Mouse (Mus musculus) liver, postnatal 0 days (tissue): ENCODE data around the gene Elp5. TPM values are rescaled to one million over a fixed set of nuclear protein-coding genes. Genes with fewer than 3 reads are reported as not detected.

ENCODE experiments used
- ATAC-seq: fragments of 200-750 bp; cut with Nextera tagmentation; 2 replicates; pipeline ENCODE4 v1.8.0; 2017; ENCODE audit warnings: mild to moderate bottlenecking, moderate library complexity
- DNase-seq: peaks from one replicate; pipeline ENCODE4 v3.0.0-alpha.2; 2016
- H3K27ac ChIP-seq: fragments of 300-500 bp; sonication (generic); 2 replicates; pipeline ENCODE4 v1.5.1; 2014; ENCODE audit warnings: antibody characterized with exemption, moderate library complexity, mild to moderate bottlenecking, low read depth
- H3K27me3 ChIP-seq: fragments of 300-500 bp; sonication (generic); 2 replicates; pipeline ENCODE4 v1.6.1; 2014; ENCODE audit warnings: low read length, control low read depth, mixed read lengths; ENCODE audit not compliant: insufficient read depth
- H3K36me3 ChIP-seq: fragments of 300-500 bp; sonication (generic); replicated peaks from 2 replicates; pipeline ENCODE4 v1.6.1; 2014; ENCODE audit warnings: mild to moderate bottlenecking, control low read depth, low read length, moderate library complexity, mixed read lengths; ENCODE audit not compliant: insufficient read depth
- H3K4me1 ChIP-seq: fragments of 300-500 bp; sonication (generic); 2 replicates; pipeline ENCODE4 v1.6.1; 2014; ENCODE audit warnings: antibody characterized with exemption, mild to moderate bottlenecking, control low read depth; ENCODE audit not compliant: insufficient read depth
- H3K4me2 ChIP-seq: fragments of 300-500 bp; sonication (generic); 2 replicates; pipeline ENCODE4 v1.6.1; 2014; ENCODE audit warnings: low read depth, mild to moderate bottlenecking, low read length, moderate library complexity, mixed read lengths
- H3K4me3 ChIP-seq: fragments of 300-500 bp; sonication (generic); 2 replicates; pipeline ENCODE4 v1.5.1; 2014; ENCODE audit warnings: low read depth, low read length
- H3K9ac ChIP-seq: fragments of 300-500 bp; sonication (generic); replicated peaks from 2 replicates; pipeline ENCODE4 v1.6.1; 2014; ENCODE audit warnings: mild to moderate bottlenecking, moderate library complexity
- H3K9me3 ChIP-seq: fragments of 300-500 bp; sonication (generic); 2 replicates; pipeline ENCODE4 v1.6.1; 2016; ENCODE audit warnings: mild to moderate bottlenecking, control low read depth, low read length, mixed read lengths
- CTCF ChIP-seq: sonication (generic); IDR thresholded peaks from 2 replicates; pipeline ENCODE4 v1.5.1; 2016; ENCODE audit warnings: antibody characterized with exemption, low read depth
- EP300 ChIP-seq: IDR thresholded peaks from 2 replicates; pipeline ENCODE4 v1.6.1; 2016; ENCODE audit warnings: antibody characterized with exemption, low read depth, mild to moderate bottlenecking
- WGBS: fragments of 180-500 bp; shearing (Covaris S2); extraction: QIAGEN DNeasy Blood & Tissue Kit; methylation state at CpG from one replicate; pipeline ENCODE4 v1.1.7; 2014; ENCODE audit not compliant: insufficient replicate concordance; 5-methylcytosine and 5-hydroxymethylcytosine counted together
- polyA plus RNA-seq: library from polyadenylated mRNA; unstranded; fragments of >200 nt; fragmentation: Nextera tagmentation; extraction: Ambion mirVana; gene quantifications from 2 replicates; pipeline ENCODE4 v1.2.1, GENCODE M21; 2015

The Elp5 gene
- polyA plus RNA-seq, 1 experiment from 2014 or later = 40.6 TPM

GRCm38 (mm10) chr11:69929712-69930111 is 52.6 kb downstream of the Elp5 start:
- Histone ChIP-seq H3K9ac (no peak overlapping the region), H3K9me3 (no peaks in the 10 kb centered on the region), H3K4me1 (peaks cover 5% of the 10 kb centered on the region), H3K27me3 (peaks cover 6% of the 10 kb centered on the region), H3K4me3 (no peak overlapping the region), H3K4me2 (no peak overlapping the region), H3K27ac (no peak overlapping the region), H3K36me3 (no peaks in the 10 kb centered on the region)
- TF ChIP-seq EP300 (no peak), CTCF (no peak)
- 27% methylated on average over 4 of the region's 4 CpGs for WGBS
- ATAC-seq (no peak), DNase-seq (no peak)

GRCm38 (mm10) chr11:69927501-69927900 is 54.8 kb downstream of the Elp5 start:
- H3K4me3 ChIP-seq = no peak overlapping the region
- no peaks in the 10 kb centered on the region for H3K27me3 ChIP-seq
- TF ChIP-seq CTCF (0 out of 2 replicates have a peak, but pooled peaks have one; percentile 18), EP300 (no peak)
- no peaks in the 10 kb centered on the region for H3K36me3 ChIP-seq
- H3K9me3 ChIP-seq = no peaks in the 10 kb centered on the region
- DNase-seq (no peak), ATAC-seq (no peak)
- 90% methylated on average over 2 of the region's 2 CpGs for WGBS
- peaks cover 8% of the 10 kb centered on the region for H3K4me1 ChIP-seq
- no peak overlapping the region for H3K9ac ChIP-seq
- no peak overlapping the region for H3K27ac ChIP-seq
- H3K4me2 ChIP-seq = no peak overlapping the region

GRCm38 (mm10) chr11:69922796-69923195 is 59.5 kb downstream of the Elp5 start:
- DNase-seq (peak; percentile 12), ATAC-seq (no peak)
- H3K9ac ChIP-seq = no peak overlapping the region; the same call in 1 of the 2 replicates
- H3K27ac ChIP-seq = peak overlapping the region; percentile 100
- H3K4me3 ChIP-seq = peak overlapping the region; percentile 96; the same call in 1 of the 2 replicates
- peaks cover 12% of the 10 kb centered on the region for H3K36me3 ChIP-seq
- H3K27me3 ChIP-seq = no peaks in the 10 kb centered on the region
- 60% methylated on average over 3 of the region's 3 CpGs for WGBS
- no peaks in the 10 kb centered on the region for H3K9me3 ChIP-seq
- TF ChIP-seq EP300 (no peak), CTCF (no peak)
- H3K4me1 ChIP-seq = peaks cover 28% of the 10 kb centered on the region
- peak overlapping the region; percentile 92 for H3K4me2 ChIP-seq

GRCm38 (mm10) chr11:69922012-69922756 is 60.1 kb downstream of the Elp5 start:
- ATAC-seq (no peak), DNase-seq (no peak)
- 3% methylated on average over 12 of the region's 12 CpGs for WGBS
- H3K9me3 ChIP-seq = no peaks in the 10 kb centered on the region
- H3K9ac ChIP-seq = peak overlapping the region; percentile 60
- peaks cover 18% of the 10 kb centered on the region for H3K36me3 ChIP-seq
- TF ChIP-seq CTCF (peak; percentile 36; the same call in 1 of the 2 replicates), EP300 (no peak)
- peak overlapping the region; percentile 100 for H3K27ac ChIP-seq
- H3K4me1 ChIP-seq = peaks cover 32% of the 10 kb centered on the region
- H3K4me3 ChIP-seq = peak overlapping the region; percentile 96
- H3K27me3 ChIP-seq = no peaks in the 10 kb centered on the region
- peak overlapping the region; percentile 92 for H3K4me2 ChIP-seq

- H3K4me3 ChIP-seq = peak within 1 kb of the TSS; percentile 96
- under 1% methylated on average over 78 of the region's 78 CpGs for WGBS
- H3K4me2 ChIP-seq = peak within 1 kb of the TSS; percentile 92
- no peaks in the 10 kb centered on the region for H3K27me3 ChIP-seq
- peak within 1 kb of the TSS; percentile 100 for H3K27ac ChIP-seq
- peak; percentile 100 for DNase-seq
- H3K4me1 ChIP-seq = peaks cover 40% of the 10 kb centered on the region
- TF ChIP-seq CTCF = peak; percentile 86
- peak; percentile 51; the same call in 1 of the 2 replicates for TF ChIP-seq EP300
- no peaks in the 10 kb centered on the region for H3K9me3 ChIP-seq
- H3K36me3 ChIP-seq = peaks cover 26% of the 10 kb centered on the region
- ATAC-seq = peak; percentile 88
- peak within 1 kb of the TSS; percentile 91 for H3K9ac ChIP-seq
Observed at GRCm38 (mm10) chr11:69921114-69922011, 61.0 kb downstream of the Elp5 start, which contains the start of gene Eif5a. TSS of gene Eif5a (minus strand) at chr11:69921958.
